Mouse (Mus musculus): ENCODE data around the gene Ugt1a7c. TPM values are rescaled to one million over a fixed set of nuclear protein-coding genes. Genes with fewer than 3 reads are reported as not detected.

Ugt1a7c gene
- polyA plus RNA-seq, 1 experiment: 184 TPM

- Histone ChIP-seq H3K4me3 (ENCODE audit: insufficient read depth, low read length) (no peak overlapping the region), H3K4me1 (ENCODE audit: control insufficient read depth, insufficient read depth, low read length) (no peaks in the 10 kb centered on the region), H3K27ac (ENCODE audit: insufficient read depth, low read depth, low read length) (no peak overlapping the region)
- no peak for TF ChIP-seq POLR2A (IDR thresholded peaks at IDR 0.05; ENCODE audit: borderline replicate concordance, low read depth, low read length)
- no peak for TF ChIP-seq CTCF (IDR thresholded peaks at IDR 0.05; ENCODE audit: low read depth, low read length)
Observed at GRCm38 (mm10) chr1:88253106-88253505, 158.2 kb downstream of the Ugt1a7c start.

DNA sequence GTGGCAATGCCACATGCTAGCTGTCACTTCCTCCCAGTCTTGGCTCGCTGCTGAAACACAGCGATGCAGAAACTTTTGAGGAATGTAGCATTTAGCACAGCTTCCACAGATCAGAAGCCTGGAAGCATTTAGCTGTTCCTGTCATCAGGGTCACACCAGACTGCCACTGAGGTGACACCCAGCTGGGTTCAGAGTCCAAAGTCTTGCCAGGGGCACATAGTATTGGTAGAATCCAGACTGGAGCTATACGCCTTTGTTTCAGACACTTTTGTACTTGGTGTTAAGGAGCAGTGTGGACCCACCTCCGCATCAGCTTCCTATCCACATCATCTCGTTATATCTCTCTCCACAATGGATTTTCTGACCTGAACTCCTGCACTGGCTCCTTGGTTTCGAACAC lies 158.7 kb downstream of the Ugt1a7c start:
- H3K27ac ChIP-seq (ENCODE audit: insufficient read depth, low read depth, low read length): no peak overlapping the region
- no peak overlapping the region for H3K4me3 ChIP-seq (ENCODE audit: insufficient read depth, low read length)
- TF ChIP-seq POLR2A (IDR thresholded peaks at IDR 0.05; ENCODE audit: borderline replicate concordance, low read depth, low read length) (no peak), CTCF (IDR thresholded peaks at IDR 0.05; ENCODE audit: low read depth, low read length) (no peak)
- no peaks in the 10 kb centered on the region for H3K4me1 ChIP-seq (ENCODE audit: control insufficient read depth, insufficient read depth, low read length)

GRCm38 (mm10) chr1:88254793-88255465 lies 160.1 kb downstream of the Ugt1a7c start:
- TF ChIP-seq CTCF (IDR thresholded peaks at IDR 0.05; ENCODE audit: low read depth, low read length) (no peak), POLR2A (IDR thresholded peaks at IDR 0.05; ENCODE audit: borderline replicate concordance, low read depth, low read length) (no peak)
- H3K4me3 ChIP-seq (ENCODE audit: insufficient read depth, low read length): no peak overlapping the region
- no peaks in the 10 kb centered on the region for H3K4me1 ChIP-seq (ENCODE audit: control insufficient read depth, insufficient read depth, low read length)
- H3K27ac ChIP-seq (ENCODE audit: insufficient read depth, low read depth, low read length): no peak overlapping the region

GRCm38 (mm10) chr1:88255466-88255857 lies 160.6 kb downstream of the Ugt1a7c start:
- TF ChIP-seq CTCF (IDR thresholded peaks at IDR 0.05; ENCODE audit: low read depth, low read length) (no peak), POLR2A (IDR thresholded peaks at IDR 0.05; ENCODE audit: borderline replicate concordance, low read depth, low read length) (no peak)
- Histone ChIP-seq H3K4me1 (ENCODE audit: control insufficient read depth, insufficient read depth, low read length) (no peaks in the 10 kb centered on the region), H3K27ac (ENCODE audit: insufficient read depth, low read depth, low read length) (no peak overlapping the region), H3K4me3 (ENCODE audit: insufficient read depth, low read length) (no peak overlapping the region)

DNA sequence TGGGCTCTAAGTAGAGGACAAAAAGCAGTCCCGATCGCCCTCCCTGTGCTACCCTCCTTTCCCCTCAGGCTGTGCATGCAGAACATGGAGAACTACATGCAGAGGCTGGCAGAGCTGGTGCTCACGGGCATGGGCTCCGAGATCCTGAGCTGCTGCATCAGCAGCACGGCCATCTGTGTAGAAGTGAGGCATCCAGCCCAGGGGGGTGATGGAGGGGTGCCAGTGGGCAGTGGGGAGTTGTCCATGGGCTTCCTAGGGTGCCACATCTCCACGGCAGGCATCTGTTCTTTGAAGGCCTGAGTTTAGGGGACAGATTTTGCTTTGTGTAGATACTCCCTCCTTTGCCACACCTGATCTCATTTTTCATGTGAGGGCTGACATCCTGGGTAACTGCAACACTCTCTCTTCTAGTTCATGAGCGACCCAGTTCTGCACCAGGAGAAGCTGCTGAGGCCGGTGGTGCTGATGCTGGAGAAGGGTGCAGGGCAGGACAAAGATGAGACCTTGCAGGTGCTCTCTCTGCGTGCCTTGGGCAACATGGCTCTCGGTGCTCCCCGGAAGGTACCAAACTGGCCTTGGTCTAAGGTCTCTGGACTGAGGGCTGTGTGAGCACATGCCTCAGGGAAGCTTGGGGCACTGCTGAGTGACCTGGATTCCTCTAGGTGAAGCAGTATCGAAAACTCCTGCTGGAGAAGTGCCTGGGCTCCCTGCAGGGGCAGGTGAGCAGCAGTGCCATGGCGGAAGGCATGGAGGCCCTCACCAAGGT lies 161.3 kb downstream of the Ugt1a7c start:
- no peak for TF ChIP-seq POLR2A (IDR thresholded peaks at IDR 0.05; ENCODE audit: borderline replicate concordance, low read depth, low read length)
- no peak for TF ChIP-seq CTCF (IDR thresholded peaks at IDR 0.05; ENCODE audit: low read depth, low read length)
- Histone ChIP-seq H3K4me1 (ENCODE audit: control insufficient read depth, insufficient read depth, low read length) (no peaks in the 10 kb centered on the region), H3K27ac (ENCODE audit: insufficient read depth, low read depth, low read length) (no peak overlapping the region), H3K4me3 (ENCODE audit: insufficient read depth, low read length) (no peak overlapping the region)

- TF ChIP-seq CTCF (IDR thresholded peaks at IDR 0.05; ENCODE audit: low read depth, low read length) (no peak), POLR2A (IDR thresholded peaks at IDR 0.05; ENCODE audit: borderline replicate concordance, low read depth, low read length) (no peak)
- Histone ChIP-seq H3K4me3 (ENCODE audit: insufficient read depth, low read length) (no peak overlapping the region), H3K4me1 (ENCODE audit: control insufficient read depth, insufficient read depth, low read length) (peaks cover 3% of the 10 kb centered on the region), H3K27ac (ENCODE audit: insufficient read depth, low read depth, low read length) (no peak overlapping the region)
Observed at GRCm38 (mm10) chr1:88256886-88257663, 162.2 kb downstream of the Ugt1a7c start.

DNA sequence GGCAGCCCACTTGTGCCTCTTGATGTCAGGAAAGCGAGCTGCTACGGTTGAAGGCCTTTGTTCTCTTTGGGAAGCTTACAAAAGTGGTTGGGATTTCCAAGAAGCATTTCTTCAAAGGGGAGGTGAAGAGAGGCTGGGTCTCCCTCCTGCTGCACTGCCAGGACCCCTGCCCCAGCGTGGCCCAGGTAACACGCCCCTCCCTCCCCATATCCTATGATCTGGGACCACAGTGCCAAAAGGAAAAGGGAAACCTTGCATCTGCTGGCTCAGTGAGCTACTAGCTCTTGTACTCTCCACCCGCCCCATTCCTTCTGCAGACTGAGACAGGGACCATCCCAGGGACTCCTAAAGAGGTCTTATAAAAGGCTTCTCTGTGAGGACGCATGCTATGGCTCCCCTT lies 162.8 kb downstream of the Ugt1a7c start:
- no peak overlapping the region for H3K4me3 ChIP-seq (ENCODE audit: insufficient read depth, low read length)
- TF ChIP-seq CTCF (IDR thresholded peaks at IDR 0.05; ENCODE audit: low read depth, low read length) (no peak), POLR2A (IDR thresholded peaks at IDR 0.05; ENCODE audit: borderline replicate concordance, low read depth, low read length) (no peak)
- H3K4me1 ChIP-seq (ENCODE audit: control insufficient read depth, insufficient read depth, low read length): peaks cover 9% of the 10 kb centered on the region
- no peak overlapping the region for H3K27ac ChIP-seq (ENCODE audit: insufficient read depth, low read depth, low read length)

- no peak overlapping the region for H3K4me3 ChIP-seq (ENCODE audit: insufficient read depth, low read length)
- H3K27ac ChIP-seq (ENCODE audit: insufficient read depth, low read depth, low read length): no peak overlapping the region
- TF ChIP-seq CTCF (IDR thresholded peaks at IDR 0.05; ENCODE audit: low read depth, low read length): no peak
- peaks cover 12% of the 10 kb centered on the region for H3K4me1 ChIP-seq (ENCODE audit: control insufficient read depth, insufficient read depth, low read length)
Observed at GRCm38 (mm10) chr1:88258361-88258760, 163.5 kb downstream of the Ugt1a7c start.

GRCm38 (mm10) chr1:88258881-88259642 lies 164.2 kb downstream of the Ugt1a7c start:
- no peak overlapping the region for H3K27ac ChIP-seq (ENCODE audit: insufficient read depth, low read depth, low read length)

More at GRCm38 (mm10) chr1:88258881-88259642, 164.2 kb downstream of the Ugt1a7c start:
- H3K4me1 ChIP-seq (ENCODE audit: control insufficient read depth, insufficient read depth, low read length): peaks cover 12% of the 10 kb centered on the region
- TF ChIP-seq POLR2A (IDR thresholded peaks at IDR 0.05; ENCODE audit: borderline replicate concordance, low read depth, low read length): no peak
- no peak for TF ChIP-seq CTCF (IDR thresholded peaks at IDR 0.05; ENCODE audit: low read depth, low read length)
- no peak overlapping the region for H3K4me3 ChIP-seq (ENCODE audit: insufficient read depth, low read length)

All from bone marrow macrophage, adult 2 months (primary cell).